Mouse (Mus musculus) splenic B cell, adult 2 months (primary cell): ENCODE results near the gene Vtn.
A peak's percentile ranks its signal among the peaks of the same experiment; 100 is the strongest.

Experiments used
- DNase-seq: peaks from one replicate; pipeline ENCODE4 v3.0.0-alpha.2; 2011; ENCODE audit warnings: low read depth, low spot score
- H3K27me3 ChIP-seq: 2 replicates; pipeline ENCODE4 v1.6.1; 2012; ENCODE audit warnings: mild to moderate bottlenecking, low read length, moderate library complexity, mixed read lengths; ENCODE audit not compliant: control insufficient read depth, poor library complexity, insufficient read depth, severe bottlenecking
- H3K36me3 ChIP-seq: 2 replicates; pipeline ENCODE4 v1.6.1; 2012; ENCODE audit warnings: mild to moderate bottlenecking, low read length, moderate library complexity, mixed read lengths; ENCODE audit not compliant: control insufficient read depth, poor library complexity, insufficient read depth, severe bottlenecking

The Vtn gene

DNA sequence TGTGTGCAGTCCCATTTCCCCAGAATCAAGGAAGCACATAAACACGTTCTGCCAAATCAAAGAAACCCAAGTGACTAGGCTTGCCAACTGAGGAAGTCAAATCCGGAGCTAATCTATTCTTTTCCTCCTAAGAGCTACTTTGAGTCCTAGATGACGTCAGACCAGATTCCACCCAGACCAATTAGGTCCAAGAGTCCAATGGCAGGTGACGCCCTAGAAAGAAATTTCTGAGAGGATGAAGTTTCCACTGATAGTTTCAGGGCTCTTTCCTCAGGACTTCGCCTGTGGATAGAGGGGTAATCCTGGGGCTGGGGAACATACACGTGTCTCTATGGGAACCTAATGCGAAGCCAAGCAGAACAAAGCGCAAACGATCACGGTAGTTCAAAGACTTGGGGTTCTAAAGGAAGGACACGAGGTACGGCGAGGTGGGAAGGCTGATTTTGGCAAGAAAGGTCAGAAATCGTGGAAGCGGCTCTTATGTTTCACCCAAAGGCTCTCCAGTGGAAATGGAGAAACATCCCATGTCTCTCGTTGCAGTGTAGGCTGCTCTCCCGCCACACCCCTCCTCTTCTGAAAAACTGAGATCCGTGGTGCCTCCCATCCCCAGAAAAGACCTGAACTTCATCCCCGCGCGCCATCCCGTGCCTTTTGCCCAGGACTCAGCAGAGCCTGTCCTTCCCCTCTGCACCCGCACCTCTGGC lies 36.6 kb downstream of the Vtn start:
- H3K27me3 ChIP-seq = no peaks in the 10 kb centered on the region
- DNase-seq = peak; percentile 44
- H3K36me3 ChIP-seq = peaks cover 1% of the 10 kb centered on the region; the same call in 1 of the 2 replicates

DNA sequence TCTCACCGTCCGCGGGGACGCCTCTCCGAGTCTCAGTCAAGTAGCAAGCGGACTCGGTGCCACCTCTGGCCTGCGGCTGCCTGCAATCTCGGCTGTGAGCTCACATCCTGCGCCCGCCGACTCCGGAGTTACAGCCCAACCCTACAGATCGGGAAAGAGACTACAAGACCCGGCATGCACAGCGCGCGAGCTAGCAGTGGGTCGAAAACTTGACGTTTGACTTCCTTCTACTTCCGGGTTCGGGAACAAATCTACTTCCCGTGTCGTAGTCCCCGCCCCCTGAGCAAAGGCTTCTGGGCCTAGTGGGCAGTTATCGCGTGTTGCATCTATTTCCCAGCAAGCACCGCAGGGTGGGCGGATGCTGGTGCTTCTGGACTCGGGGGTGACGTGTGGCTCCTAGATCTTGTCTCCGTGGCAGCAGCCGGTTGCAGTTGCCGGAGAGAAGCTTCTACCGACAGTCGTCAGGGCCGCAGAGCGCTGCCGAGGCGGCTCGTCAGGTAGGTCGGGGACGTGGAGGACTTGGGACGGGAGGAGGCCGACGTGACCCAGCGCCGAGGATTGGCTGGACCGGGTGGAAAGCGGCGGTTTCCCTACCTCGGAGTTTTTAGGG lies 37.3 kb downstream of the Vtn start, which contains the start of the genes Tnfaip1 and Ift20:
Tnfaip1 (minus strand) TSS at position 253 of the 610 bp plus-strand sequence.
Ift20 (plus strand) TSS at position 282 of the 610 bp plus-strand sequence.
- DNase-seq = peak; percentile 99
- Histone ChIP-seq H3K36me3 (peaks cover 1% of the 10 kb centered on the region; the same call in 1 of the 2 replicates), H3K27me3 (no peaks in the 10 kb centered on the region)

DNA sequence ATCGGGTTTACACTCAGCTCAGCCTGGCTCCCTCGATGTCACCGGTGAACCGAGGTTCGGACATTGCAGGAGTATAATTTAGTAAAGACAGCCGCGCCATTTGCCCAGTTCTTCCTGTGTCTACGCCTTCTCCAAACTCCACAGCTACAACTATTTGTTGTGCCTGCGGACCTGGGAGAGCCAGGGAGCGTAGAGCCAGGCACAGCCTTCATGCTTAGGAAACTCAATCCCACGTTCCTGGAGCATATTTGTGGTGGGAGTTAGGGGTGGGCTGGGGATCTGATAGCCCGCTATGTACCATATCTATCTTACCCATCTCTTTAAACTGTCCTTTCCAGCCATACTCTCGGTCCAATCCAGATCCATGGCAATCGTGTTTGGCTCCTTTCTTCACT lies 37.8 kb downstream of the Vtn start:
- DNase-seq = no peak
- Histone ChIP-seq H3K36me3 (peaks cover 1% of the 10 kb centered on the region; the same call in 1 of the 2 replicates), H3K27me3 (no peaks in the 10 kb centered on the region)

DNA sequence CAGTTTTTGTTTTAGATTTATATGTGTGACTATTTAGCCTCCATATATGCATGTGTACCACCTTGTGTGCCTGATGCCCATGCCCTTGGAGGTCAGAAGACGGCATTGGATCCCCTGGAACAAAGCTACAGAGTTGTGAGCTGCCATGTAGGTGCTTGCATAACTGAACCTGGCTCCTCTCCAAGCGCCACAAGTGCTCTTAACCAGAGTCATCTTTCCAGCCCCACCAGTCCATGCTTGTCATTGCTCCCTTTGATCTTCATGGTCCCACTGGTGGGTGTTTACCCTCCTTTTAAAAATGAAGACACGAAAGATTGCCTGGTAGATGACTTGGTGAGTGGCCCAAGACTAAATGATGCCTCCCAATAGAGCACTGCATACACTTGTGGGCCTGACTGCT lies 41.5 kb downstream of the Vtn start:
- no peaks in the 10 kb centered on the region for H3K27me3 ChIP-seq
- H3K36me3 ChIP-seq = peaks cover 1% of the 10 kb centered on the region; the same call in 1 of the 2 replicates
- no peak for DNase-seq

DNA sequence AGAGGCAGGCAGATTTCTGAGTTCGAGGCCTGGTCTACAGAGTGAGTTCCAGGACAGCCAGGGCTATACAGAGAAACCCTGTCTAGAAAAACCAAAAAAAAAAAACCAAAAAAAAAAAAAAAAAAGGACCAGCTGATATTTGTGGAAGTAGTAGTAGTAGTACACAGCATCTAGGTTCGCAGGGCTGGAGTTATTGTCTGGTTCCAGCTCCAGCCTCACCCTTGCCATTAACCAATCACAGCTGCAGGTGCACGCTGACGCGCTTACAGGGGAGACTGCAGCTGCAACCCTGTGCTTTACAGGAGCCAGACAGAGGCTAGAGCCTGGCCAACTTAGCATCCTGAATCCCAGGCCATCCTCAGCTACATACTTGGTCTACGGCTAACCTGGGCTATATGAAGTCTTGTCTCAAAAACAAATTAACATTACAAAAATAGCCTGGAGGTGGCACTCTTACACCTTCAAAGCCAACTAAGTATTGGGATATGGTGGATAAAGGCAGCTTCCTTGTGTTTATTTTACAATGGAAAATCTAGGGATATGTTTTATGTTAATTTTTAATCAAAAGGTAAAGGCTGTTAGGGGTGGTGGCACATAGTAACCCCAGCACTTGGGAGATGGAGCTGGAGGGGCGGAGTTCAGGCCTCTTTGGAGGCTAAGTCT lies 45.7 kb downstream of the Vtn start:
- DNase-seq = no peak
- H3K36me3 ChIP-seq = peaks cover 1% of the 10 kb centered on the region; the same call in 1 of the 2 replicates
- H3K27me3 ChIP-seq = no peaks in the 10 kb centered on the region

DNA sequence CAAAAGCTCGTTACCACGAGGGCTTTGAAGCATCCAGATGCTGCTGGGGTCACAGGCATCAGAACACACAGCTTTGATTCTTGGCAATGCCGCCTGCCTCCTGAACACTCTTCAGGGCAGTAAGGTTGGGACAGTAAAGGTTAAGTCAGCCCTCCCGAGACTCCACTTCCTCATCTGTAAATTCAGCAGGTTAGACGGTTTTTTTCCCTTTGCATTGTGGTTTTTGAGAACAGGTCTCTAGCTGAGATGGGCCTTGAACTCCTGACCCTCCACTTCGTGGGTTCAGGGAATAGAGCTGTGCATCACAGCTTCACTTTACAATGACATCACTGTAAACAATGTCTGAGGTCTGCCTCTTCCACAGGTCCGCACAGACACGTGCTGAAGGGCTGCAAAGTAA lies 46.3 kb downstream of the Vtn start:
- H3K36me3 ChIP-seq = no peaks in the 10 kb centered on the region; the same call in 1 of the 2 replicates
- DNase-seq = no peak
- no peaks in the 10 kb centered on the region for H3K27me3 ChIP-seq

DNA sequence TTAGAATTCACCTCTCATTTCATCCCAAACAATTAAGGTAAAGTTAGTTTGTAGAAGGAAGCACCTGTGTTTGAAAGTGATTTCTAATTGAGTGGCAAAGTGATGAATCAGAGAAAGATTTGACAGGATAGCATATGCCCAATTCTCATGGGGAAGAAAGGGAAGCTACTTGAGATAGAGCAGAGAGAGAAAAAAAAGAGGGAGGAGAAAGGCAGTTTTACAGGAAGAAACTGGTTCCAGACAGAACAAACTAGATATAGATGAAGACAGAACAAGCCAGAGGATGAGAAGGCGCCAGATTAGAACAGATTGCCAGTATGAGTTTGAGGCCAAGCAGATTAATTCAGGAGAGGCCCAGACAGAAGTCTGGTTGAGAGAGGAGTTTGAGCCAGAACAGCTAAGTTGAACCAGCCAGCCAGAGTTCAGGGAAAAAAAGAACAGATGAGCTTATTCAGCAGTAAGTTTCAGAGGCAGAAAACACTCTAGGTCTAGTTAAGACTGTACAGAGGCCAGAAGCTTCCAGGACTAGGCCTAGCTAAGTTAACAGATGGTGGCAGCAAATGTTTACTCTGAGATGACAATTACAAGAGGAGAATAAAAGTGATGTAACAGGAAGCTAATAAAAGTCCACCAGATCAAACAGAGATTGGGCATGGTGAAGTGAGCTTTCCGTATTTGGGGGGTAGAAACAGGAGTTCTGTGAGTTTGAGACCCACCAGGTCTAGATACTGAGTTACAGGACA lies 49.0 kb downstream of the Vtn start:
- DNase-seq = no peak
- H3K27me3 ChIP-seq = no peaks in the 10 kb centered on the region
- H3K36me3 ChIP-seq = no peaks in the 10 kb centered on the region

DNA sequence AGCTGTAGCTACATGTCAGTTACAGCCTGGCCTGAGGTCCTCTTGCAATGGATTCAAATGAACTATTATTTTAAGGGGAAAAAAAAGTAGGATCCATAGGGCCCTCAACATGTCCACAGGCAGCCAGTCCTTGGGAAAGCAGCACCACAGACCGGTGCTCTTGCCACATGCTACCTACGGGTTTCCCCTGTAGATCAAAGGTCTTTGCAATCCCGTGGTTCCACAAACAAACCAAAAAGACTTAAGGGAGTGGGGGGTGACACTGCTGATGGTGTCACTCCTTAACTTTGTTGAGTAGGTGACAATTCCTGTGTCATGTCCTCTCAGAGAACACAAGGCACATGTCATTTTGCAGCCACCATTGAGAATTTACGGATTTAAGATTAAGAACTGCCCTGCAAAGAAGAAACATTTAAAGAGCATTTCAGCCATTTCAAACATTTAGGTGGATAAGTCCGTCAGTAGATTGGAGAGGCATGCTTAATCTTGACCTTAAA lies 50.6 kb downstream of the Vtn start:
- Histone ChIP-seq H3K27me3 (no peaks in the 10 kb centered on the region), H3K36me3 (no peaks in the 10 kb centered on the region)
- no peak for DNase-seq

DNA sequence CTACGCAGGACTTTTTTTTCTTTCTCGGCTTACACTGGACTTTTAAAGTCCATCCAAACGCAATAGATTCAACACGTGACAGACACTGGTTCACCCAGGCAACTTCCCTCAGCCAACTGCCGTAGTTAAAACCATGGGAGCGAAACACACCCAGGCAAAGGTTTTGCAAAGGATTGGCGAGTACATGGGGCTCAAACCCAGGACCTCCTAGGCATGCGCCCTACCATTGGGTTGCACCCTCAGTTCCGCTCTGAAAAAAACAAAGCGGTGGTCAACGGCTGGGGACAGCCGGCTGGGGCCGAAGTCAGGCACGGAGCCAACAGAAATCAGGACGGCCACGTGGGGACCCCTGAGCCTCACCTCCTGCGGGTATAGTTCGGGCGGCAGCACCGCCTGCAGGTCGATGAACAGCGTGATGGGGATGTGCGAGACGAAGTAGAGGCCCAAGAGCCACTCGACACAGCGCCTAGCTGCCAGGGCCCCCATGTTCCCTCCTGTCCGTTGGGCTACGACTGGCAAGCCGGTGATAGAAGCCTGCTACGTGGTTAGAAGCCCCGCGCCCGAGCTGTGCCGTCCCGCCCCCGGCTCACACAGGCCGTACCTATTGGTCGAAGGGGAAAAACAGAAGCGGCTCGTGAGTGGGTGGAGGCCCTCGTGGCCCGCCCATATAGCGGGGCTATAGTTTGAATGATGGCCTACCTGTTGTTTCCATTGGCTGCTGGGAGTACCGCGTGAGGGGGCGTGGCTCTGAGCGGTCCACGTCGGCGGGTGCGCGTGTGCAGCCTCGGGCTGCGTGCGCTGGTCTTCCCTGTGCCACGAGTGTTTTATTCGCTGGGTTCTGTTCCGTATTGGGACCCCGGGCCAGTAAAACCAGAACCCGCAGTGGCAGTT lies 51.5 kb downstream of the Vtn start, which contains the start of gene Tmem97:
Tmem97 (minus strand) TSS at position 610 of the 891 bp plus-strand sequence.
- DNase-seq = peak; percentile 97
- Histone ChIP-seq H3K27me3 (no peaks in the 10 kb centered on the region), H3K36me3 (no peaks in the 10 kb centered on the region)

DNA sequence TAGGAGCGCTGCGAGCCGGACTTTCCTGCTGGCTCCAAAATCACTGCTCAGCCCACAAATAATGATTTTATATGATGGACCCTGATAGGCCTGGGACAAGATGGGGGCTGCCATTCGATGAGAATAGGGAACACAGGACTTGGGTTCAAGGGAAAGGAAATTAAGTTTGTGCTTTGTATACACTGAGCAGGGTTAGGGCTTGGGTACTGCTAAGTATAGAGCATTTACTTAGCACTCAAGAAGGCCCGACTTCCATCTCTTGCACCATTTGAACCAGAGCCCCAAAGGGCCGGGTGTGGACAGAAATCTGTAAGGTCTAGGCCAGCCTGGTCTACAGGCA lies 52.1 kb downstream of the Vtn start:
- no peak for DNase-seq
- Histone ChIP-seq H3K27me3 (no peaks in the 10 kb centered on the region), H3K36me3 (no peaks in the 10 kb centered on the region)
